Mouse (Mus musculus) forebrain, embryonic 10.5 days (tissue): Measurements from ENCODE around the gene Fam205a1. TPM values are rescaled to one million over a fixed set of nuclear protein-coding genes. Genes with fewer than 3 reads are reported as not detected.
"Not testable (repeated sequence)": the region's sequence is repeated elsewhere in the genome, so short reads cannot be mapped to it uniquely, and the experiment has no call there.

Experiments
- DNase-seq: peaks from one replicate; pipeline ENCODE4 v3.0.0-alpha.2; 2017; ENCODE audit warnings: low spot score; ENCODE audit errors: extremely low spot score
- H3K27ac ChIP-seq: fragments of 300-500 bp; sonication (generic); 2 replicates; pipeline ENCODE4 v1.5.1; 2016; ENCODE audit warnings: mild to moderate bottlenecking
- H3K27me3 ChIP-seq: fragments of 300-500 bp; sonication (generic); 2 replicates; pipeline ENCODE4 v1.6.1; 2016; ENCODE audit warnings: mild to moderate bottlenecking; ENCODE audit not compliant: poor library complexity, severe bottlenecking
- H3K36me3 ChIP-seq: fragments of 300-500 bp; sonication (generic); replicated peaks from 2 replicates; pipeline ENCODE4 v1.6.1; 2016; ENCODE audit warnings: mild to moderate bottlenecking, moderate library complexity
- H3K4me1 ChIP-seq: fragments of 300-500 bp; sonication (generic); 2 replicates; pipeline ENCODE4 v1.6.1; 2016
- H3K4me3 ChIP-seq: fragments of 300-500 bp; sonication (generic); 2 replicates; pipeline ENCODE4 v1.5.1; 2016; ENCODE audit warnings: mild to moderate bottlenecking, moderate library complexity
- H3K9me3 ChIP-seq: fragments of 300-500 bp; sonication (generic); 2 replicates; pipeline ENCODE4 v1.6.1; 2016; ENCODE audit warnings: mild to moderate bottlenecking, moderate library complexity
- WGBS: fragments of 180-500 bp; shearing (Covaris S2); methylation state at CpG from one replicate; pipeline ENCODE4 v1.1.7; 2016; 5-methylcytosine and 5-hydroxymethylcytosine counted together
- polyA plus RNA-seq: library from polyadenylated mRNA; unstranded; fragments of >200 nt; fragmentation: Nextera tagmentation; extraction: Ambion mirVana; gene quantifications from 2 replicates; pipeline ENCODE4 v1.2.1, GENCODE M21; 2016

Fam205a1 gene
- polyA plus RNA-seq, 1 experiment from 2014 or later, result 0.07 TPM

DNA sequence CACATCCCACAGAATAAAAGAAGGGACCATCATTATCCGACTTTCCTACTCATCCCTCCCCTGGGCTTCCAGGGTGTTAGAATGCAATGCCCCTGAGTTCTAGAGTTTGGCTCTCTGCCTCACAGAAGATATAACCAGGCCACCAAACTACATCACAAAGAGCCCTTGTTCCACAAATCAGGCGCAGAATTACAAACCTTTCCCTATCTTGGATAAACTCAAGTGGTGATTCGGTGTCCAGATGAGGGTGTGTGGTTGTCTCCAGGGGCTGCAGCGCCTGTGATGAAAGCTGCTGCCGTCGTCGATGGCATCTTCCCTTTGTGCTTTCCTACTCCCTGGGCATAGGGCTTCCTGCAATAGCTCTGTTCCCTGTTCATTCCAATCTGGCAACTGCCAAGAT lies 20.4 kb upstream of the Fam205a1 start, which contains the start of gene Fam205c:
Gene Fam205c, minus strand, starts transcription at position 101 of the 400 bp plus-strand sequence.
- Histone ChIP-seq H3K9me3 (no peaks in the 10 kb centered on the region), H3K4me1 (no peaks in the 10 kb centered on the region), H3K27me3 (0 out of 2 replicates have a peak, but pooled peaks cover 3% of the 10 kb centered on the region), H3K36me3 (no peaks in the 10 kb centered on the region), H3K27ac (no peak within 1 kb of the TSS), H3K4me3 (no peak within 1 kb of the TSS)
- DNase-seq, result no peak
- WGBS, result 85% methylated on average over 7 of the region's 7 CpGs

DNA sequence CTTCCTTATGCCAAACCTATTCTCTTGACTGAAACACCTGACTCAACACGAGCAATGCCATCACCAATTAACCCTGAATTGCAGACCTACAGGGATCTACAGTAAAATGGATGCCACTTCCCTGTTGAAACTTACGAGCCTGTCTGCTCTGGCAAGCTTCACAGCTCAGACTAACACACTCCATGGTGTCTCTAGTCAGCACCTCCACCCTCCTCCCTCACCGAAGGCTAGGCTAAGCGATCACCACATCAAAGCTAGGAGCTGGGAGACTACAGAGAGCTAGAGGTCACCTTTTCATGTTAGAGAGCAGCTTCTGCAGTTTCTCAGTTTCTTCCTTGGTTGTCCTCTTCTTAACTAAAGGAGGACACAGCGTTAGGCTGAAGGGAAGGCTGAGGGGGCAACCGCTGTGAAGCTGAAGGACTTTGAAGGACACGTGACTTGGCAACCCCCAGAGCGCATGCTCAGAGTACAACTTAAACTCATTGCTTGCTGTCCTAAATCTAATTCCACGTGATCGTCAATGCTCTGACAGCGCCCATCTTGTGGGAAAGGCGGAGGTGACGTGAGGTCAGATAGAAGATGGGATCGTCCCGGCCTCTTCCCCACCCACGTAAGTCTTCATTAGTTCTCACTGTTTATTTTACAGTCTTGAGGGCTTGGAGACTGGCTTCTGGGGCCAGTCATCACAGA lies 19.2 kb upstream of the Fam205a1 start:
- 90% methylated on average over 16 of the region's 16 CpGs for WGBS
- no peaks in the 10 kb centered on the region for H3K9me3 ChIP-seq
- DNase-seq, result no peak
- no peak overlapping the region for H3K4me3 ChIP-seq
- no peaks in the 10 kb centered on the region for H3K4me1 ChIP-seq
- H3K27me3 ChIP-seq, result 0 out of 2 replicates have a peak, but pooled peaks cover 3% of the 10 kb centered on the region
- no peak overlapping the region for H3K27ac ChIP-seq
- H3K36me3 ChIP-seq, result no peaks in the 10 kb centered on the region

DNA sequence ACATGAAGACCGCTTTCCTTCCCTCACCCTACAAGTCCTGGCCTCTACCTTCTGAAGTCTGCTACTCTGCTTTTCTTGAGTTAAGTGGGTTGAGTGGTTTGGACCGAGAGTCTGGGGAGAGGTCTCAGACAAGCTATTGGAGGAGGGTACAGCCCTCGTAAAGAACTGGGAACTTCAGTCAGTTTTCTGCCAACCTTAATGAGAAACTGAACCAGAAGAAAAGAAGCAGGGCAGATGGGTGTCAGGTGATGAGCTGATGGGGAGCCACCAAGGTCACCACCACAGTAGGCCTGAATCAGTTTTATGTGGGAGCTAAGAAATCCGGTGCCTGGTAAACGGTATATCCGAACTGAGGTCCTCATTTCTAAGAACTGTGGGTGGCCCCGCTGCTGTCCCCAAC lies 18.5 kb upstream of the Fam205a1 start:
- 0 out of 2 replicates have a peak, but pooled peaks cover 3% of the 10 kb centered on the region for H3K27me3 ChIP-seq
- H3K36me3 ChIP-seq, result no peaks in the 10 kb centered on the region
- no peaks in the 10 kb centered on the region for H3K9me3 ChIP-seq
- no peak for DNase-seq
- no peak overlapping the region for H3K4me3 ChIP-seq
- no peaks in the 10 kb centered on the region for H3K4me1 ChIP-seq
- no peak overlapping the region for H3K27ac ChIP-seq
- 97% methylated on average over 7 of the region's 7 CpGs for WGBS

DNA sequence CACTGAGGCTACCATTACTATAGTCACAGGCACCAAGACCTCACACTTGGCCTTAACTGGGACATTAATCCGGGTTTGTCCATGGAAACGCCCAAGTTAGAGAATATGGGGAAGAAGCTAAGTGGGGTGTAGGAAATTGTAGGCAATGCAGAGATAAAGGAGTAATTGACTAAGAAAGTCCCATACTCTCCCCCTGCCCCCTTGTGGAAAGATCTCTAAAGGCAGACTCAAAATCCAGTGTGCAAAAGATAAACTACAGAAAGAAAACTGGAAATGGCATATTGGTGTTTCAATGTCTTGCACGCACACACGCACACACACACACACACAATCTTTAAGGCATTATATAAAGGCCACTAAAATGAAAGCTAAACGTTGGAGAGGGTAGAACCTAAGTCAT lies 17.1 kb upstream of the Fam205a1 start:
- Histone ChIP-seq H3K4me3 (no peak overlapping the region), H3K4me1 (no peaks in the 10 kb centered on the region), H3K9me3 (no peaks in the 10 kb centered on the region), H3K36me3 (no peaks in the 10 kb centered on the region), H3K27me3 (no peaks in the 10 kb centered on the region), H3K27ac (no peak overlapping the region)
- WGBS, result 85% methylated on average over 5 of the region's 5 CpGs
- no peak for DNase-seq

DNA sequence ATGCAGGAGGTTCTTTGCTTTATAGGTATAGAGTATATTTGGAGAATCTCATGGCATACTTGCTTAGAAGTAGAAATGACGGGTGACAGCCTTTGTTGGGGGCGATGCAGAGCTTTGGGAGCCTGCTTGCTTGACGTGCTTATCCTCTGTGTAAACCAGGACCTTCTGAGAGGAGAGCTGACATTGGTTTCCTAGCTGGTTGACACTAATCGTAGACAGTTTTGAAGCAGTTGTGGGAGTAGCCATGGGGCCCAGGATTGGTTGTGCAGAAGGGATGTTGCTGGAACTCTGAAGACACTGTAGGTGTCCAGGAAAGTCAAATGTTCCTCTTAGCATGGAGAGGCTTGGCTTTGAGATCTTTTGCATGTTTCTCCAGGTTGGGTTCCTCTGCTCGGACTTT lies 14.5 kb upstream of the Fam205a1 start:
- WGBS, result 89% methylated on average over 5 of the region's 5 CpGs

DNA sequence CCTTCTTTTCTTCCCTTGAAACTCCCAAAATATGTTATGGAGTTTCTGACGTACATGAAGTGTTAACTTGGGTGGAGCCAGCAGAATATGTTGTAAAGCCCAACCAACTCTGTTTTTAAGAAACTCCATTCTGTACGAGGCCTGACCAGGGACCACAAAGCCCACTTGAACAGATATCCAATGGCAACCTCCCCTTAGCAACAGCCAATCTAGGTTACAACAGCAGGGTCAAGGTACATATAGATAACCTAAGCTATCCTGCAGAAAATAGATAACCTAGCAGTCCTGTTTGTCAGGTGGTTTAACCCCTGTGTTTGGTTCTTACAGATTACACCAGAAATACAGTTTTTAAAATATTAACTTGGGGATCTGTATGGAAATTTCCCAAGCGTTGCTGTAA lies 13.7 kb upstream of the Fam205a1 start:
- WGBS, result 85% methylated on average over 3 of the region's 3 CpGs
- Histone ChIP-seq H3K4me1 (no peaks in the 10 kb centered on the region), H3K4me3 (no peak overlapping the region), H3K27me3 (no peaks in the 10 kb centered on the region), H3K27ac (peak overlapping the region; percentile 63; the same call in 1 of the 2 replicates), H3K9me3 (no peaks in the 10 kb centered on the region), H3K36me3 (no peaks in the 10 kb centered on the region)
- no peak for DNase-seq

More for the DNA sequence above, 14.5 kb upstream of the Fam205a1 start:
- Histone ChIP-seq H3K9me3 (no peaks in the 10 kb centered on the region), H3K4me3 (no peak overlapping the region), H3K27me3 (no peaks in the 10 kb centered on the region), H3K27ac (no peak overlapping the region), H3K4me1 (no peaks in the 10 kb centered on the region), H3K36me3 (no peaks in the 10 kb centered on the region)
- DNase-seq, result no peak

DNA sequence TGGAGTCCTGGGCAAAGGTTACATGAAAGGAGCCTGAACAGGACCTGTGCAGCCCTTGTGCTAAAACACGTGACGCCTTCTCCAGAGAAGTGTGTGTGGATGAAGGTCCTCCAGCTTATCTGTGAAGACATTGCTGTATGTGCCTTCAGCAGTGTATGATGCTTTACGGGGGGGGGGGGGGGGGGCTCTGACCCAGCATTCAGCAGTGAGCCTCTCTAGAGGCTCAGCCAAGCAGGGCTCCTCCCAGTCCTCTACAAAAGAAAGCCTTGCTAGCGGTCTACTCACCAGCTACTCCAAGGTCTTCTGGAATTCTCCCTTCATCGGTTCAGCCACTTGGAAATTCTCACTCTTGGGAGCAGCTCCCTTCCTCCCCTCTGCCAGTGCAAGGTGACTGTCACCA lies 9.8 kb upstream of the Fam205a1 start:
- H3K36me3 ChIP-seq, result not testable (repeated sequence)

DNA sequence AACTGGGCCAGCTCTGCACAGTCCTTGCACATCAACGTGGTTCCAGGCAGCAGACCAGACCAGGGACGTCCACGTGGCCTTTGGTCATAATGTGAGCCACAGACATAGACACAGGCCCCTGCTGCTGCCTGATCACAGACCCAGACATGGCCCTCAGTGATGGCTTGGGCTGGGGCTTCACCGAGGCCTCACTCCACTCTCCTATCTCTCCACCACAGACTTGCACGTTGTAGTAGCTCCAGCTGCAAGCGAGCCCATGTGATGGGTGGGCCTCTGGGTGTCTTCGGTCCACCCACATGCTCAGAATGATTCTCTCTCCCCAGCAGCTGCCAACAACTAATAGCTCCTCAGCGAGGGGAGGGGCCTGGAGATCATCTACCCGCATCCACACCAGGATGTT lies 6.8 kb upstream of the Fam205a1 start:
- not testable (repeated sequence) for H3K36me3 ChIP-seq, H3K9me3 ChIP-seq, DNase-seq, H3K27me3 ChIP-seq, H3K27ac ChIP-seq, H3K4me3 ChIP-seq, H3K4me1 ChIP-seq
- WGBS, result 86% methylated on average over 9 of the region's 9 CpGs

More for the DNA sequence above, 9.8 kb upstream of the Fam205a1 start:
- not testable (repeated sequence) for H3K4me3 ChIP-seq, H3K4me1 ChIP-seq, DNase-seq, H3K27ac ChIP-seq, H3K9me3 ChIP-seq, H3K27me3 ChIP-seq
- WGBS, result 88% methylated on average over 5 of the region's 5 CpGs

DNA sequence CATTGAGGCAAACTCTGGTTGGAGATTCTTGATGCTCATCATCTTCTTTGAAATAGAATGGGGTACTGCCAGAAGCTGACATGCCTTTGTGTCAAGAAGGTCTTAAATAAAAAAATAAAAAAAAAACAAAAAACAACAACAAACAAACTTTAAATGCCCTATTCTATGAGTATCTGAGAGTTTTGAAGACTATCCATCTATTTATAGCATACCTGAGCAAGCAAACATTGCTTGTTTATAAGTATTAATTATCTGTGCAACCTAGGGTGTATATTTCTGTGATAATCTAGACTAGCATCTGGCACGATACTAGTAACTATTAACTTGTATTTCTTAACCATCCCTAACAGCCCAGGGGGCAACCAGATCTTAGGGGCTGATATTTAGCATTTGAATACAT lies 3.0 kb upstream of the Fam205a1 start, which contains the start of gene Gm12394:
Gene Gm12394, minus strand, starts transcription at position 101 of the 400 bp plus-strand sequence.
- not testable (repeated sequence) for H3K4me1 ChIP-seq, DNase-seq, H3K9me3 ChIP-seq, H3K27ac ChIP-seq, H3K36me3 ChIP-seq, H3K4me3 ChIP-seq, H3K27me3 ChIP-seq
- 78% methylated on average over 1 of the region's 1 CpGs for WGBS

Other genes with a start within 250 kb of the Fam205a1 start
- gene Gm10591, start 241.7 kb downstream of the Fam205a1 start, polyA plus RNA-seq, result not detected in 2 replicates
- gene Gm2564, start 224.2 kb downstream of the Fam205a1 start, polyA plus RNA-seq, result not detected in 2 replicates
- gene Ccl27b, start 198.6 kb downstream of the Fam205a1 start, polyA plus RNA-seq, result not detected in 2 replicates
- not detected in 2 replicates for gene Il11ra2, start 192.0 kb downstream of the Fam205a1 start, polyA plus RNA-seq
- gene 4930578G10Rik, start 118.3 kb downstream of the Fam205a1 start, polyA plus RNA-seq, result 0.58 and 0.73 TPM in 2 replicates
- gene Ccl19, start 97.3 kb downstream of the Fam205a1 start, polyA plus RNA-seq, result not detected in 2 replicates
- gene Ccl21a, start 79.9 kb downstream of the Fam205a1 start, polyA plus RNA-seq, result 0.32 TPM in 1 of 2 replicates, not detected in the other
- gene Gm12394, start 2.9 kb upstream of the Fam205a1 start, polyA plus RNA-seq, result 0.27 and 0.37 TPM in 2 replicates
- 0.18 and 0.53 TPM in 2 replicates for gene Fam205c, start 20.3 kb upstream of the Fam205a1 start, polyA plus RNA-seq
- gene Phf24, start 62.8 kb upstream of the Fam205a1 start, polyA plus RNA-seq, result 0.33 and 0.51 TPM in 2 replicates
- gene Dnajb5, start 95.9 kb upstream of the Fam205a1 start, polyA plus RNA-seq, result 11.5 and 16.2 TPM in 2 replicates
- 0.27 and 0.52 TPM in 2 replicates for gene 1700022I11Rik, start 115.7 kb upstream of the Fam205a1 start, polyA plus RNA-seq
- 655 and 667 TPM in 2 replicates for gene Vcp, start 146.6 kb upstream of the Fam205a1 start, polyA plus RNA-seq
- 23.1 and 27.3 TPM in 2 replicates for gene Fancg, start 156.6 kb upstream of the Fam205a1 start, polyA plus RNA-seq
- gene Pigo, start 171.9 kb upstream of the Fam205a1 start, polyA plus RNA-seq, result 22.2 and 24.4 TPM in 2 replicates
- 496 and 515 TPM in 2 replicates for gene Stoml2, start 177.8 kb upstream of the Fam205a1 start, polyA plus RNA-seq
- gene Fam214b, start 192.3 kb upstream of the Fam205a1 start, polyA plus RNA-seq, result 19.8 and 20.3 TPM in 2 replicates
- gene Unc13b, start 205.1 kb upstream of the Fam205a1 start, polyA plus RNA-seq, result 10.7 and 11.6 TPM in 2 replicates